Mouse (Mus musculus) myocyte (in vitro differentiated cells): Measurements from ENCODE around the gene Ppp2r2c.

Experiments
- CEBPB ChIP-seq: IDR thresholded peaks from 2 replicates; pipeline ENCODE4 v1.6.1; 2011; ENCODE audit warnings: mild to moderate bottlenecking, moderate library complexity; ENCODE audit not compliant: poor library complexity, insufficient read depth, severe bottlenecking
- E2F4 ChIP-seq: IDR thresholded peaks from one replicate; pipeline ENCODE4 v1.6.1; 2011; ENCODE audit warnings: mild to moderate bottlenecking, control low read depth, moderate library complexity; ENCODE audit not compliant: insufficient read depth
- MAX ChIP-seq: IDR thresholded peaks from one replicate; pipeline ENCODE4 v1.6.1; 2011; ENCODE audit warnings: low read depth, mild to moderate bottlenecking, control low read depth
- POLR2A ChIP-seq: IDR thresholded peaks from one replicate; pipeline ENCODE4 v1.6.1; 2011; ENCODE audit warnings: low read depth, mild to moderate bottlenecking, control low read depth, moderate library complexity; ENCODE audit not compliant: insufficient read length
- POLR2AphosphoS2 ChIP-seq: IDR thresholded peaks from one replicate; pipeline ENCODE4 v1.6.1; 2011; ENCODE audit warnings: low read depth, control low read depth; ENCODE audit not compliant: insufficient read length
- TCF12 ChIP-seq: IDR thresholded peaks from one replicate; pipeline ENCODE4 v1.6.1; 2011; ENCODE audit warnings: mild to moderate bottlenecking, control low read depth; ENCODE audit not compliant: poor library complexity, insufficient read depth, severe bottlenecking

DNA sequence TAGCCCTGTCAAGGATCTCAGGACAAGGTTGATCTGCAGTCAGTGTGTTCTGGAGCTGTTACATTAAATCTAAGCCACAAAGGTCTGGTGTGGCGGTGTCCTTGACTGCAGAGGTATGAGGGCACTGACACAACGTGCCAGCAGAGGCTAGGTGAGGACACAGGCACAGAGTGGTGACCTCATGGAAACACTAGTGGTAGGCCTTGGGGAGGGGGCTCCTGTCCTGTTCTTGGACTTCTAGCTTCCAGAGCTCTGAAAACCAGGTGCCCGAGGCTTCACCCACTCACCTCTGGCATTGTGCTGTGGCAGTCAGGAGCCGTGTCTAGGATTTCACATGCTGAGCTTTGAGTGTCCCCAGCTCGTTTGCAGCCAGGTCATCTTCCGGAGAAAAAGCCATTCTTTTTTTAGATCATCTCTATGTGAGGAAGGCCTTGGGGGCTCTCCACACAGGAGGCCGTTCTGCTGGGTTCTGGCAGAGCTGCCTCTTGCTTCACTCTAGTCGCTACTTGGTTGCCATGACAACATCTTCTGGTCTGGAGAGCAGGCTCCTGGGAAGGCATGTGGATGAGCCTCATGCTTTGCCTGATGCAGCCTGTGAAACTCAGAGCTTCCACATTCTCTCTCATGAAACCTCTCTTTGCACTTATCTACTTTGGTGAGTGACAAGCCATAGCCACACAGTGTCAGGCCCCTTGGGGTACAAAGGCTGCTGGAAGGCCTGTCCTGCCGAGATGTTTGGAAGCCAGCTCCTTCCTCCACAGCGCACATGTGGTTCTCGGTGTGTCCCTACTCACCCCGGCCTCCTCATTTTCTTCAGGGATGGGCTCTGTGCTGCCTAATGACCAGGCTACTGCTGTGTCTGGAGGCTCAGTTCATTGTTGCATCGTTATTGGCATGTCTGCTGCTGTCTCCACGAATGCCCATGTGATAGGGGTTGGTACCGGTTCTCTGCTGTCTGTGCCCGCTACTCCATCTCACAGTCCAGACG is 67.5 kb downstream of the Ppp2r2c start:
- TF ChIP-seq POLR2A (no peak), TCF12 (no peak), MAX (no peak), CEBPB (no peak), E2F4 (no peak), POLR2AphosphoS2 (no peak)
